Mouse (Mus musculus) kidney, adult 8-10 months (tissue): ENCODE data around the gene Lingo1.
A peak's percentile ranks its signal among the peaks of the same experiment; 100 is the strongest.

Experiments used
- DNase-seq, 2 experiments: peaks; one replicate each; pipeline ENCODE4 v3.0.0; 2022

The Lingo1 gene

GRCm38 (mm10) chr9:56775161-56775934 lies 20.9 kb downstream of the Lingo1 start:
- peak; percentile 38 to 39 for DNase-seq

- peak; percentile 17 to 38 for DNase-seq
Observed at GRCm38 (mm10) chr9:56774231-56774630, 22.0 kb downstream of the Lingo1 start.

GRCm38 (mm10) chr9:56773666-56774065 lies 22.6 kb downstream of the Lingo1 start:
- DNase-seq: no peak

- peak; percentile 24 to 46 for DNase-seq
Observed at GRCm38 (mm10) chr9:56767653-56768136, 28.6 kb downstream of the Lingo1 start.

GRCm38 (mm10) chr9:56766629-56767357 lies 29.5 kb downstream of the Lingo1 start:
- DNase-seq: peak in 1 of 2 experiments; percentile 4

GRCm38 (mm10) chr9:56762106-56762562 lies 34.1 kb downstream of the Lingo1 start:
- DNase-seq: no peak

GRCm38 (mm10) chr9:56757791-56758190 lies 38.5 kb downstream of the Lingo1 start:
- DNase-seq: no peak

GRCm38 (mm10) chr9:56755119-56755518 lies 41.1 kb downstream of the Lingo1 start:
- no peak for DNase-seq

GRCm38 (mm10) chr9:56753386-56753785 lies 42.9 kb downstream of the Lingo1 start:
- DNase-seq: no peak

- DNase-seq: no peak
Observed at GRCm38 (mm10) chr9:56748056-56748455, 48.2 kb downstream of the Lingo1 start.

GRCm38 (mm10) chr9:56746926-56747294 lies 49.4 kb downstream of the Lingo1 start:
- no peak for DNase-seq

GRCm38 (mm10) chr9:56746195-56746925 lies 49.9 kb downstream of the Lingo1 start:
- DNase-seq: no peak

GRCm38 (mm10) chr9:56744369-56744768 lies 51.9 kb downstream of the Lingo1 start:
- DNase-seq: no peak

- DNase-seq: no peak
Observed at GRCm38 (mm10) chr9:56739181-56739737, 57.0 kb downstream of the Lingo1 start.

GRCm38 (mm10) chr9:56738261-56739171 lies 57.8 kb downstream of the Lingo1 start:
- DNase-seq: peak; percentile 9 to 54

GRCm38 (mm10) chr9:56734398-56734797 lies 61.9 kb downstream of the Lingo1 start:
- no peak for DNase-seq

- no peak for DNase-seq
Observed at GRCm38 (mm10) chr9:56730997-56731396, 65.3 kb downstream of the Lingo1 start.

- no peak for DNase-seq
Observed at GRCm38 (mm10) chr9:56729145-56729544, 67.1 kb downstream of the Lingo1 start.

- DNase-seq: peak; percentile 15 to 24
Observed at GRCm38 (mm10) chr9:56727703-56728684, 68.3 kb downstream of the Lingo1 start.

GRCm38 (mm10) chr9:56725814-56726213 lies 70.5 kb downstream of the Lingo1 start:
- DNase-seq: peak; percentile 28 to 71
